Mouse (Mus musculus): Measurements from ENCODE around the gene Spata21. TPM values are rescaled to one million over a fixed set of nuclear protein-coding genes. Genes with fewer than 3 reads are reported as not detected.

Gene Spata21
- polyA plus RNA-seq, 1 experiment = not detected

GRCm38 (mm10) chr4:141072502-141072901, 15.6 kb upstream of the Spata21 start:
- no peak for TF ChIP-seq POLR2A (IDR thresholded peaks at IDR 0.05; ENCODE audit: borderline replicate concordance, low read depth, low read length)
- no peak for TF ChIP-seq CTCF (IDR thresholded peaks at IDR 0.05; ENCODE audit: low read depth, low read length)
- peaks cover 25% of the 10 kb centered on the region for H3K4me1 ChIP-seq (ENCODE audit: control insufficient read depth, insufficient read depth, low read length)

GRCm38 (mm10) chr4:141073661-141074060, 14.5 kb upstream of the Spata21 start:
- Histone ChIP-seq H3K4me3 (ENCODE audit: insufficient read depth, low read length) (no peak overlapping the region), H3K27ac (ENCODE audit: insufficient read depth, low read depth, low read length) (no peak overlapping the region)
- TF ChIP-seq POLR2A (IDR thresholded peaks at IDR 0.05; ENCODE audit: borderline replicate concordance, low read depth, low read length) (no peak), CTCF (IDR thresholded peaks at IDR 0.05; ENCODE audit: low read depth, low read length) (no peak)

More at GRCm38 (mm10) chr4:141072502-141072901, 15.6 kb upstream of the Spata21 start:
- Histone ChIP-seq H3K27ac (ENCODE audit: insufficient read depth, low read depth, low read length) (no peak overlapping the region), H3K4me3 (ENCODE audit: insufficient read depth, low read length) (no peak overlapping the region)

GRCm38 (mm10) chr4:141074109-141074508, 14.0 kb upstream of the Spata21 start:
- no peak for TF ChIP-seq CTCF (IDR thresholded peaks at IDR 0.05; ENCODE audit: low read depth, low read length)
- TF ChIP-seq POLR2A (IDR thresholded peaks at IDR 0.05; ENCODE audit: borderline replicate concordance, low read depth, low read length) = no peak
- no peak overlapping the region for H3K4me3 ChIP-seq (ENCODE audit: insufficient read depth, low read length)
- H3K27ac ChIP-seq (ENCODE audit: insufficient read depth, low read depth, low read length) = no peak overlapping the region
- peaks cover 25% of the 10 kb centered on the region for H3K4me1 ChIP-seq (ENCODE audit: control insufficient read depth, insufficient read depth, low read length)

More at GRCm38 (mm10) chr4:141073661-141074060, 14.5 kb upstream of the Spata21 start:
- H3K4me1 ChIP-seq (ENCODE audit: control insufficient read depth, insufficient read depth, low read length) = peaks cover 25% of the 10 kb centered on the region

GRCm38 (mm10) chr4:141076761-141077506, 11.2 kb upstream of the Spata21 start:
- Histone ChIP-seq H3K4me1 (ENCODE audit: control insufficient read depth, insufficient read depth, low read length) (peaks cover 25% of the 10 kb centered on the region), H3K27ac (ENCODE audit: insufficient read depth, low read depth, low read length) (peak overlapping the region; percentile 89), H3K4me3 (ENCODE audit: insufficient read depth, low read length) (peak overlapping the region; percentile 90)
- TF ChIP-seq CTCF (IDR thresholded peaks at IDR 0.05; ENCODE audit: low read depth, low read length) (no peak), POLR2A (IDR thresholded peaks at IDR 0.05; ENCODE audit: borderline replicate concordance, low read depth, low read length) (no peak)

- Histone ChIP-seq H3K4me3 (ENCODE audit: insufficient read depth, low read length) (peak within 1 kb of the TSS; percentile 90), H3K4me1 (ENCODE audit: control insufficient read depth, insufficient read depth, low read length) (peaks cover 25% of the 10 kb centered on the region), H3K27ac (ENCODE audit: insufficient read depth, low read depth, low read length) (peak within 1 kb of the TSS; percentile 80)
- TF ChIP-seq CTCF (IDR thresholded peaks at IDR 0.05; ENCODE audit: low read depth, low read length) = peak; percentile 49
- no peak for TF ChIP-seq POLR2A (IDR thresholded peaks at IDR 0.05; ENCODE audit: borderline replicate concordance, low read depth, low read length)
These were observed 10.2 kb upstream of the Spata21 start, which contains the start of gene Necap2 for GRCm38 (mm10) chr4:141077681-141078509. Gene Necap2, minus strand, starts transcription at chr4:141078357.

- no peak overlapping the region for H3K4me3 ChIP-seq (ENCODE audit: insufficient read depth, low read length)
- TF ChIP-seq POLR2A (IDR thresholded peaks at IDR 0.05; ENCODE audit: borderline replicate concordance, low read depth, low read length) (no peak), CTCF (IDR thresholded peaks at IDR 0.05; ENCODE audit: low read depth, low read length) (no peak; the same call in 1 of the 2 replicates)
- no peak overlapping the region for H3K27ac ChIP-seq (ENCODE audit: insufficient read depth, low read depth, low read length)
These were observed 9.5 kb upstream of the Spata21 start for GRCm38 (mm10) chr4:141078510-141079137.

GRCm38 (mm10) chr4:141086862-141087261, 1.3 kb upstream of the Spata21 start:
- Histone ChIP-seq H3K4me3 (ENCODE audit: insufficient read depth, low read length) (no peak overlapping the region), H3K27ac (ENCODE audit: insufficient read depth, low read depth, low read length) (no peak overlapping the region), H3K4me1 (ENCODE audit: control insufficient read depth, insufficient read depth, low read length) (no peaks in the 10 kb centered on the region)
- TF ChIP-seq CTCF (IDR thresholded peaks at IDR 0.05; ENCODE audit: low read depth, low read length) = no peak
- TF ChIP-seq POLR2A (IDR thresholded peaks at IDR 0.05; ENCODE audit: borderline replicate concordance, low read depth, low read length) = no peak

More at GRCm38 (mm10) chr4:141078510-141079137, 9.5 kb upstream of the Spata21 start:
- H3K4me1 ChIP-seq (ENCODE audit: control insufficient read depth, insufficient read depth, low read length) = peaks cover 23% of the 10 kb centered on the region

GRCm38 (mm10) chr4:141088714-141089113, 581 bp downstream of the Spata21 start:
- Histone ChIP-seq H3K4me1 (ENCODE audit: control insufficient read depth, insufficient read depth, low read length) (no peaks in the 10 kb centered on the region), H3K27ac (ENCODE audit: insufficient read depth, low read depth, low read length) (no peak overlapping the region), H3K4me3 (ENCODE audit: insufficient read depth, low read length) (no peak overlapping the region)
- no peak for TF ChIP-seq POLR2A (IDR thresholded peaks at IDR 0.05; ENCODE audit: borderline replicate concordance, low read depth, low read length)
- no peak for TF ChIP-seq CTCF (IDR thresholded peaks at IDR 0.05; ENCODE audit: low read depth, low read length)

- Histone ChIP-seq H3K27ac (ENCODE audit: insufficient read depth, low read depth, low read length) (no peak overlapping the region), H3K4me1 (ENCODE audit: control insufficient read depth, insufficient read depth, low read length) (peaks cover 5% of the 10 kb centered on the region)
- TF ChIP-seq CTCF (IDR thresholded peaks at IDR 0.05; ENCODE audit: low read depth, low read length) (no peak), POLR2A (IDR thresholded peaks at IDR 0.05; ENCODE audit: borderline replicate concordance, low read depth, low read length) (no peak)
These were observed 6.9 kb downstream of the Spata21 start for GRCm38 (mm10) chr4:141095016-141095415.

More at GRCm38 (mm10) chr4:141095016-141095415, 6.9 kb downstream of the Spata21 start:
- no peak overlapping the region for H3K4me3 ChIP-seq (ENCODE audit: insufficient read depth, low read length)

Measured in bone marrow macrophage, adult 2 months (primary cell).